Mouse (Mus musculus): ENCODE data around the gene Dcaf8. TPM values are rescaled to one million over a fixed set of nuclear protein-coding genes. Genes with fewer than 3 reads are reported as not detected.

Dcaf8 gene
- polyA plus RNA-seq (2015; fragmentation: Nextera tagmentation; extraction: Ambion mirVana): 43.0 and 48.3 TPM in 2 replicates

DNA sequence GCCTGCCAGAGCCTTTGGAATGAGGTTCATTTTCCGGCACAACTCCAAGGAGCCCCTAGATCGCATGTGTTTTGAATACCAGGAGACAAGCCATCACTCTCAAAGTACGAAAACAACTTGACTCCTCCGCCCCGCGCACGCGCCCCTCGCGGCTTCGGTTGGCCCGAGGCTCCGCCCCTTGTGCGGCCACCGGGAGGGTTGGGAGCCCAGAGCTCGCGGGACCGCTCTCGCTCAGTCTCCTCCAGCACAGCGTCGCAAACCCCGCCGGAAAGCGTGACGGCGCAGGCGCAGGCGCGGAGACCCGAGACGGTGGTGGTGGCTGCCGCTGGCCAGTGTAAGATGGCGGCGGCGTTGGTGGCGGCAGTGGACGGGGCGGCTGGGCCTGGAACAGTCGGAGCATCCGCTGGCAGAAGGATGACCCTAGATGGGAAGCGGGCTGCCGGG is at the start of gene Dcaf8:
Gene Dcaf8, plus strand, starts transcription at position 250 of the 444 bp plus-strand sequence.
- no peaks in the 10 kb centered on the region for H3K27me3 ChIP-seq (ENCODE audit: insufficient read depth, low read length)
- WGBS (ENCODE audit: insufficient replicate concordance): under 1% methylated on average over 42 of the region's 42 CpGs

DNA sequence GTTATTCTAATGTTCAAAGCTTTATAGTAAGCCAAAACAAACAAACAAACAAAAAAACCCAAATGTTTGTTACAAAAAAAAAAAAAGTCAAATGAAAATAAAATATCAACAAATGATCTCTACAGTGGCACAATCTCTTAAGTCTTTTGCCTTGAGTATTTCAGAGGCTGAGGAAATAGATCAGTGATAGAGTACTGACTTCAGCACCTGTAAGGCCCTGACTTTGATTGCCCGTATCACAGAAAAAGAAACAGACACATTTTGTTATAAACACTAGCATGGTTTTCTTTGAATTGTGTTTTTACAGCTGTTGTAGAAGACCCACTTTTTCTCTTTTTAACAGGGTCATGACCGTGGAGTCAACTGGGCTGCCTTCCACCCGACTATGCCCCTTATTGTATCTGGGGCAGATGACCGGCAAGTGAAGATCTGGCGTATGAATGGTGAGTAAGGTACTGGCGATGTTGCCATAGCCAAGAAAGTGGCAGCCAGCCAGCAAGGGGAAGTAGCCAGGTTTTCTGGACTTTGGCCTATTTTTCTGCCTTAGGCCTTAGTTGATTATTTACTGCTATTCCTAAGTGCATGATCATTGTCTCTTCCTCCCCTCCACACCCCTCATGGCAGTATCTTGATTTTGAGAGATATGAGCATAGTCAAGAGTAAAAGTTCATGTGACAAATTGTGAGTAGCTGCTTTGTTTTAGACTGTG is 48.4 kb upstream of the Dcaf8 start:
- TF ChIP-seq CTCF (IDR thresholded peaks at IDR 0.05; ENCODE audit: low read depth) (no peak), EP300 (IDR thresholded peaks at IDR 0.05; ENCODE audit: low read depth) (no peak)
- no peak overlapping the region for H3K4me2 ChIP-seq (ENCODE audit: low read depth, low read length)
- no peaks in the 10 kb centered on the region for H3K9me3 ChIP-seq (ENCODE audit: low read length)
- no peak overlapping the region for H3K4me3 ChIP-seq (ENCODE audit: low read depth, low read length)
- no peaks in the 10 kb centered on the region for H3K4me1 ChIP-seq (ENCODE audit: insufficient read depth)
- ATAC-seq: peak; percentile 50; the same call in 1 of the 2 replicates
- H3K27me3 ChIP-seq (ENCODE audit: insufficient read depth, low read length): no peaks in the 10 kb centered on the region
- peaks cover 78% of the 10 kb centered on the region for H3K36me3 ChIP-seq (replicated peaks; ENCODE audit: insufficient read depth, low read length)
- peak; percentile 60 for DNase-seq
- no peak overlapping the region for H3K27ac ChIP-seq (ENCODE audit: low read depth)
- WGBS (ENCODE audit: insufficient replicate concordance): 81% methylated on average over 6 of the region's 6 CpGs
- H3K9ac ChIP-seq (replicated peaks): no peak overlapping the region

More for the DNA sequence above, at the start of gene Dcaf8:
- no peak for TF ChIP-seq EP300 (IDR thresholded peaks at IDR 0.05; ENCODE audit: low read depth)
- TF ChIP-seq CTCF (IDR thresholded peaks at IDR 0.05; ENCODE audit: low read depth): no peak
- Histone ChIP-seq H3K36me3 (replicated peaks; ENCODE audit: insufficient read depth, low read length) (peaks cover 29% of the 10 kb centered on the region), H3K27ac (ENCODE audit: low read depth) (peak within 1 kb of the TSS; percentile 99), H3K4me2 (ENCODE audit: low read depth, low read length) (peak within 1 kb of the TSS; percentile 69), H3K4me1 (ENCODE audit: insufficient read depth) (peaks cover 22% of the 10 kb centered on the region), H3K9ac (replicated peaks) (peak within 1 kb of the TSS; percentile 100), H3K4me3 (ENCODE audit: low read depth, low read length) (peak within 1 kb of the TSS; percentile 100), H3K9me3 (ENCODE audit: low read length) (no peaks in the 10 kb centered on the region)
- ATAC-seq: peak; percentile 99
- DNase-seq: peak; percentile 98

DNA sequence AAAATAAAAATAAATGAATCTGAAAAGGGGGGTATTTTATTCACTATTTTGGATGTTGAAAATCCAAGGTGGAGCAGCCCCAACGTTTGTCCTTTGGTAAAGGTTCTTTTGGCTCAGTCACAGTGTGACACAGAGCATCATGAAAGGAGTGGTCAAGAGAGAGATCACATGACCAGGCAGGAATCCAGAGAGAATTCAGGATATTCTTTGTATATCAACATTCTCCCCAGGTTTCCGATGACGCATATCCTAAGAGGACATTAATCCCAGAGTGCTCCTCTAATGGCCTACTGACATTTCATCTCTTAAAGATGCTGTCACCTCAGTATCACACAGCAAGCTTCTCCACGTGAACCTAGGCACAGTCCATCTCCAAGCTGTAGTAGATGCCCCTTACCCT is 44.3 kb upstream of the Dcaf8 start:
- 86% methylated on average over 4 of the region's 4 CpGs for WGBS (ENCODE audit: insufficient replicate concordance)
- Histone ChIP-seq H3K4me2 (ENCODE audit: low read depth, low read length) (no peak overlapping the region), H3K4me3 (ENCODE audit: low read depth, low read length) (no peak overlapping the region), H3K27me3 (ENCODE audit: insufficient read depth, low read length) (no peaks in the 10 kb centered on the region), H3K4me1 (ENCODE audit: insufficient read depth) (no peaks in the 10 kb centered on the region), H3K9ac (replicated peaks) (no peak overlapping the region), H3K36me3 (replicated peaks; ENCODE audit: insufficient read depth, low read length) (peaks cover 85% of the 10 kb centered on the region), H3K27ac (ENCODE audit: low read depth) (no peak overlapping the region), H3K9me3 (ENCODE audit: low read length) (no peaks in the 10 kb centered on the region)
- TF ChIP-seq EP300 (IDR thresholded peaks at IDR 0.05; ENCODE audit: low read depth): no peak
- no peak for TF ChIP-seq CTCF (IDR thresholded peaks at IDR 0.05; ENCODE audit: low read depth)
- ATAC-seq: no peak
- no peak for DNase-seq

DNA sequence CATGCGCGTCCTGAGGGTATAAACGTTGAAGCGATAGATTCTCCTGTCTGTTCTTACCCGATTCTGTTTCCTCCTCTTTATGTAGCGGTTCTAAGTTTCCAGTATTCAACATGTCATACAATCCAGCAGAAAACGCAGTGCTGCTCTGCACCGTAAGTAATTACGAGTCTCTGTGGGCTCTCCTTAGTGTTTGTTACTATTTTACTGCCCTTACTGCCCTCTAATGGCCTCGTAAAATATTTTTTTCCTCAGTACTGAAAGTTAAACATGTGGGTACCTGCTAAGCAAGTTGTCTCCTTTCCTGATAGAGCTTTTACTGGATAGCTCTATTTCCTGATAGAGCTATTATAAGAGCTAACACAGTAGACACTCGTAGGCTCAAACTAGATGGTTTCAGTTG is 42.8 kb upstream of the Dcaf8 start:
- ATAC-seq (no peak), DNase-seq (no peak)
- Histone ChIP-seq H3K4me2 (ENCODE audit: low read depth, low read length) (no peak overlapping the region), H3K4me3 (ENCODE audit: low read depth, low read length) (no peak overlapping the region), H3K36me3 (replicated peaks; ENCODE audit: insufficient read depth, low read length) (peaks cover 91% of the 10 kb centered on the region), H3K27ac (ENCODE audit: low read depth) (no peak overlapping the region), H3K27me3 (ENCODE audit: insufficient read depth, low read length) (no peaks in the 10 kb centered on the region), H3K4me1 (ENCODE audit: insufficient read depth) (no peaks in the 10 kb centered on the region), H3K9me3 (ENCODE audit: low read length) (no peaks in the 10 kb centered on the region), H3K9ac (replicated peaks) (no peak overlapping the region)
- no peak for TF ChIP-seq EP300 (IDR thresholded peaks at IDR 0.05; ENCODE audit: low read depth)
- no peak for TF ChIP-seq CTCF (IDR thresholded peaks at IDR 0.05; ENCODE audit: low read depth)
- 86% methylated on average over 11 of the region's 11 CpGs for WGBS (ENCODE audit: insufficient replicate concordance)

DNA sequence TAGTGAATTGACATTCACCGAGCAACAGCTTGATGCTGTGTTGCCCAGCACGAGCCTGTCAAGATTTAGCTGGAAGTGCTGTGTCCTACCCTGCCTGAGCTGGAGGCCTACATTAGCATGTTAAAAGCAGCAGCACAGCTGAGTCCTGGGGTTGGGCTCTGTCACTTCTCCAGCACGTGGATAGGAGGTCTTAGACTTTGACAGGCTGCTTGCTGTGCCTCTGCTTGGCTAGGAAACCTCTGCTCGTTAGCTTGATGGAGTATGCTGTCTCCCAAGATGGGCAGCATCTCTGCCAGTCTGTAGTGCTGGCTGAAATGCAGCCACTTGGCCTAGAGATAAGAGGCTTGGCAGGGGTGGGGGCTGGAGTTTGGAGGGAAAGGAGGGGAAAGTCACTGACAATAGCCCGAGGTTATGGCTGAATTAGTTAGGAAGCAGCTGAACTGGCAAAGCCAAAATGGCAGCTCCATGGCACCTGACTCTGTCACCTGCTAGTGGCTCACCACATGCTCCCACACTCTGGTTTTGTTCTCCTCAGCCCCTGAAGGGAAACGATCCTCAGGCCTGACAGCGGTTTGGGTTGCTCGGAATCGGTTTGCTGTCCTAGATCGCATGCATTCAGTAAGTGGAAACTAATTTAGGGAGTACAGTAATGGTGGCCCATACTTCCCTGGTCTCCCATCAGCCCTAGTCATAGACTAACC is 40.0 kb upstream of the Dcaf8 start:
- H3K27me3 ChIP-seq (ENCODE audit: insufficient read depth, low read length): no peaks in the 10 kb centered on the region
- ATAC-seq (no peak), DNase-seq (no peak)
- H3K9ac ChIP-seq (replicated peaks): no peak overlapping the region
- H3K4me2 ChIP-seq (ENCODE audit: low read depth, low read length): no peak overlapping the region
- TF ChIP-seq CTCF (IDR thresholded peaks at IDR 0.05; ENCODE audit: low read depth) (no peak), EP300 (IDR thresholded peaks at IDR 0.05; ENCODE audit: low read depth) (no peak)
- no peak overlapping the region for H3K4me3 ChIP-seq (ENCODE audit: low read depth, low read length)
- H3K4me1 ChIP-seq (ENCODE audit: insufficient read depth): no peaks in the 10 kb centered on the region
- H3K36me3 ChIP-seq (replicated peaks; ENCODE audit: insufficient read depth, low read length): peaks cover 91% of the 10 kb centered on the region
- WGBS (ENCODE audit: insufficient replicate concordance): 87% methylated on average over 10 of the region's 10 CpGs
- H3K9me3 ChIP-seq (ENCODE audit: low read length): no peaks in the 10 kb centered on the region
- no peak overlapping the region for H3K27ac ChIP-seq (ENCODE audit: low read depth)

DNA sequence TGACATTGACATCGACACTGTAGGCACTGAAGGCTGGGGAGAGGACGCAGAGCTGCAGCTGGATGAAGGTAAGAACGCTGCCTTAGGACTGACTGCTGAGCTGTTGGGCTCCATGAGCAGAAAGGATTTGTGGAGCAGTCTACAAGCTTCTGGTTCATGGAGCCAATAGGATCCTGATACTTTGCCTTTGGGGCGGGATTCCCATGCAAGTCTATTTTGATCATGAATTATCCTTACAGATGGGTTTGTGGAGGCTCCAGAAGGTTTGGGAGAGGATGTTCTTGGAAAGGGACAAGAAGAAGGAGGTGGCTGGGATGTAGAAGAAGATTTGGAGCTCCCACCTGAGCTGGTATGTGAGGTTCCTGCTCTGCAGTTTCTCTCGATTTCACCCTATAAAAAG is 30.9 kb upstream of the Dcaf8 start:
- H3K4me2 ChIP-seq (ENCODE audit: low read depth, low read length): no peak overlapping the region
- DNase-seq (no peak), ATAC-seq (no peak)
- H3K27ac ChIP-seq (ENCODE audit: low read depth): no peak overlapping the region
- no peaks in the 10 kb centered on the region for H3K4me1 ChIP-seq (ENCODE audit: insufficient read depth)
- no peak overlapping the region for H3K9ac ChIP-seq (replicated peaks)
- WGBS (ENCODE audit: insufficient replicate concordance): 91% methylated on average over 5 of the region's 5 CpGs
- no peaks in the 10 kb centered on the region for H3K9me3 ChIP-seq (ENCODE audit: low read length)
- no peak for TF ChIP-seq EP300 (IDR thresholded peaks at IDR 0.05; ENCODE audit: low read depth)
- no peaks in the 10 kb centered on the region for H3K27me3 ChIP-seq (ENCODE audit: insufficient read depth, low read length)
- no peak overlapping the region for H3K4me3 ChIP-seq (ENCODE audit: low read depth, low read length)
- H3K36me3 ChIP-seq (replicated peaks; ENCODE audit: insufficient read depth, low read length): peaks cover 95% of the 10 kb centered on the region

Measured in liver, postnatal 0 days (tissue).